Mouse (Mus musculus) brain, embryonic 18.5 days (tissue): ENCODE measurements around the gene Olfml2a.
"Not testable (repeated sequence)": the region's sequence is repeated elsewhere in the genome, so short reads cannot be mapped to it uniquely, and the experiment has no call there.

Experiments
- DNase-seq: peaks from one replicate; pipeline ENCODE4 v3.0.0-alpha.2; 2012; ENCODE audit warnings: low read depth, low spot score

The Olfml2a gene

GRCm38 (mm10) chr2:39010144-39010543 is 78.4 kb downstream of the Olfml2a start:
- not testable (repeated sequence) for DNase-seq

GRCm38 (mm10) chr2:39011264-39011663 is 79.5 kb downstream of the Olfml2a start:
- no peak for DNase-seq

GRCm38 (mm10) chr2:39011971-39012370 is 80.2 kb downstream of the Olfml2a start:
- DNase-seq, result no peak

GRCm38 (mm10) chr2:39012768-39013279 is 81.0 kb downstream of the Olfml2a start:
- DNase-seq, result no peak
